ENCODE assay signal across 14 mouse cellular contexts in genomic region chr14:57732668-57733293, GRCm38 (mm10). TPM values are rescaled to one million over a fixed set of nuclear protein-coding genes. Genes with fewer than 3 reads are reported as not detected.
DNase-seq lines count a peak whose midpoint lies in the region; ATAC-seq and TF ChIP-seq lines count a peak whose summit lies in the region.
"Had no signal": no experiment of that assay in that cellular context is flagged by ENCODE, and none has a peak within 500 bp of the region (broad histone marks: within the 10 kb centered on the region; RNA-seq: fewer than 3 reads in every experiment).

No protein-coding gene starts in this region.

- peak overlapping the region; percentile 36 for H3K27ac ChIP-seq in spleen, adult 2 months (ENCODE audit: insufficient read depth, low read length)
- H3K27ac ChIP-seq in embryonic facial prominence, embryonic 13.5 days, result peak overlapping the region; percentile 81
- H3K27ac ChIP-seq in hindbrain, embryonic 13.5 days, result peak overlapping the region; percentile 15; the same call in 1 of the 2 replicates
- H3K27ac ChIP-seq in heart, embryonic 11.5 days (ENCODE audit: low read depth, low read length), result no peak overlapping the region
- H3K27ac ChIP-seq: left cerebral cortex, adult 2 months; lung, embryonic 15.5 days had no signal

- H3K36me3 ChIP-seq in spleen, adult 2 months (ENCODE audit: control insufficient read depth, insufficient read depth, low read length), result peaks cover 1% of the 10 kb centered on the region
- peaks cover 25% of the 10 kb centered on the region for H3K36me3 ChIP-seq in embryonic facial prominence, embryonic 13.5 days
- no peaks in the 10 kb centered on the region for H3K36me3 ChIP-seq in hindbrain, embryonic 13.5 days
- H3K36me3 ChIP-seq in heart, embryonic 11.5 days (ENCODE audit: control insufficient read depth, insufficient read depth, low read length), result no peaks in the 10 kb centered on the region

- H3K4me1 ChIP-seq in spleen, adult 2 months (ENCODE audit: control insufficient read depth, insufficient read depth, insufficient read length), result peaks cover 28% of the 10 kb centered on the region
- peaks cover 72% of the 10 kb centered on the region for H3K4me1 ChIP-seq in embryonic facial prominence, embryonic 13.5 days
- H3K4me1 ChIP-seq in hindbrain, embryonic 13.5 days (replicated peaks), result peaks cover 48% of the 10 kb centered on the region
- peaks cover 57% of the 10 kb centered on the region for H3K4me1 ChIP-seq in heart, embryonic 11.5 days (ENCODE audit: control insufficient read depth, insufficient read depth, low read length)

- no peak overlapping the region for H3K4me3 ChIP-seq in spleen, adult 2 months (ENCODE audit: extremely low read depth, insufficient read depth, insufficient read length)
- H3K4me3 ChIP-seq in embryonic facial prominence, embryonic 13.5 days, result no peak overlapping the region
- H3K4me3 ChIP-seq in hindbrain, embryonic 13.5 days, result no peak overlapping the region
- no peak overlapping the region for H3K4me3 ChIP-seq in heart, embryonic 11.5 days (ENCODE audit: low read depth, low read length)
- H3K4me3 ChIP-seq: left cerebral cortex, adult 2 months; limb, embryonic 15.5 days; lung, embryonic 15.5 days had no signal

- no peaks in the 10 kb centered on the region for H3K27me3 ChIP-seq in spleen, adult 2 months (ENCODE audit: control insufficient read depth, insufficient read depth, low read length)
- no peaks in the 10 kb centered on the region for H3K27me3 ChIP-seq in embryonic facial prominence, embryonic 13.5 days
- H3K27me3 ChIP-seq in hindbrain, embryonic 13.5 days, result no peaks in the 10 kb centered on the region
- no peaks in the 10 kb centered on the region for H3K27me3 ChIP-seq in heart, embryonic 11.5 days (ENCODE audit: control insufficient read depth, insufficient read depth, low read length)
- H3K27me3 ChIP-seq: limb, embryonic 15.5 days; lung, embryonic 15.5 days had no signal

- 56% methylated on average over 6 of the region's 6 CpGs for WGBS in spleen, adult 2 months
- 39% methylated on average over 6 of the region's 6 CpGs for WGBS in embryonic facial prominence, embryonic 13.5 days
- 26% methylated on average over 6 of the region's 6 CpGs for WGBS in hindbrain, embryonic 13.5 days
- WGBS in heart, embryonic 11.5 days (ENCODE audit: insufficient replicate concordance), result 71% methylated on average over 6 of the region's 6 CpGs

- no peak overlapping the region for H3K9ac ChIP-seq in embryonic facial prominence, embryonic 13.5 days
- no peak overlapping the region for H3K9ac ChIP-seq in hindbrain, embryonic 13.5 days
- no peak overlapping the region for H3K9ac ChIP-seq in heart, embryonic 11.5 days (ENCODE audit: low read depth, low read length)
- H3K9ac ChIP-seq: limb, embryonic 15.5 days; lung, embryonic 15.5 days had no signal

- no peaks in the 10 kb centered on the region for H3K9me3 ChIP-seq in embryonic facial prominence, embryonic 13.5 days
- H3K9me3 ChIP-seq in hindbrain, embryonic 13.5 days, result no peaks in the 10 kb centered on the region
- H3K9me3 ChIP-seq in heart, embryonic 11.5 days (replicated peaks; ENCODE audit: control insufficient read depth, low read length), result no peaks in the 10 kb centered on the region
- H3K9me3 ChIP-seq: limb, embryonic 15.5 days; lung, embryonic 15.5 days had no signal

- DNase-seq in spleen, adult 2 months (ENCODE audit: low read depth in 1 of 2, low spot score in 2 of 2), result no peak
- DNase-seq in spleen, adult 18-20 months, result no peak
- no peak for DNase-seq in layer of hippocampus, postnatal 36 days
- no peak for DNase-seq in cerebellum, postnatal 36 days
- DNase-seq: cerebellum, postnatal 10 days; kidney, adult 11 months; kidney, postnatal 36 days had no signal

- no peak overlapping the region for H3K4me2 ChIP-seq in embryonic facial prominence, embryonic 13.5 days
- H3K4me2 ChIP-seq in hindbrain, embryonic 13.5 days, result no peak overlapping the region
- H3K4me2 ChIP-seq in heart, embryonic 11.5 days, result no peak overlapping the region
- H3K4me2 ChIP-seq: limb, embryonic 15.5 days; lung, embryonic 15.5 days had no signal

- TF ChIP-seq POLR2A in spleen, adult 2 months (IDR thresholded peaks at IDR 0.05; ENCODE audit: low read depth, low read length), result no peak

- TF ChIP-seq CTCF in spleen, adult 2 months (IDR thresholded peaks at IDR 0.05; ENCODE audit: extremely low read depth, insufficient read depth, insufficient read length, insufficient replicate concordance), result no peak

- no peak for ATAC-seq in embryonic facial prominence, embryonic 13.5 days (ENCODE audit: insufficient number of reproducible peaks, insufficient read depth, low FRiP score, low TSS enrichment, low read depth)
- no peak for ATAC-seq in hindbrain, embryonic 13.5 days (ENCODE audit: low FRiP score)
- no peak for ATAC-seq in heart, embryonic 11.5 days (replicated peaks; ENCODE audit: insufficient number of reproducible peaks, low FRiP score, low TSS enrichment)

RNA-seq across cellular contexts. Expression of gene Gm49361, which starts 13.1 kb away (rescaled TPM):
- polyA plus RNA-seq in spleen, adult 2 months (2012; rRNA removed), result 3.9 TPM in 1 of 2 replicates, not detected in the other
- not detected in 2 replicates for polyA plus RNA-seq in embryonic facial prominence, embryonic 13.5 days (2015; fragmentation: Nextera tagmentation; extraction: Ambion mirVana)
- not detected in 2 replicates for polyA plus RNA-seq in hindbrain, embryonic 13.5 days (2015; fragmentation: Nextera tagmentation; extraction: Ambion mirVana)
- 1 to 10 TPM in 1 of 2 experiments, under 1 TPM in 1; 0.43 to 4.5 TPM for total RNA-seq in layer of hippocampus, postnatal 36 days (2021)
- polyA plus RNA-seq in heart, embryonic 11.5 days (2014; fragmentation: Nextera tagmentation; extraction: Ambion mirVana), result not detected in 2 replicates
- total RNA-seq: monocyte, adult 5-6 weeks had no signal
- polyA plus RNA-seq: limb, embryonic 15.5 days; lung, embryonic 15.5 days had no signal

RNA-seq across cellular contexts. Expression of gene Lats2, which starts 25.4 kb away (rescaled TPM):
- polyA plus RNA-seq in spleen, adult 2 months (2012; rRNA removed), result 35.2 and 47.3 TPM in 2 replicates
- polyA plus RNA-seq in embryonic facial prominence, embryonic 13.5 days (2015; fragmentation: Nextera tagmentation; extraction: Ambion mirVana), result 25.3 TPM in 2 replicates
- 9.6 and 10.5 TPM in 2 replicates for polyA plus RNA-seq in hindbrain, embryonic 13.5 days (2015; fragmentation: Nextera tagmentation; extraction: Ambion mirVana)
- total RNA-seq in layer of hippocampus, postnatal 36 days (2021), result 10 to 100 TPM; 45.5 to 46.1 TPM
- 18.9 and 20.7 TPM in 2 replicates for polyA plus RNA-seq in heart, embryonic 11.5 days (2014; fragmentation: Nextera tagmentation; extraction: Ambion mirVana)
